Mouse (Mus musculus) gastrocnemius, postnatal 14 days (tissue): ENCODE results near the gene 2010111I01Rik. TPM values are rescaled to one million over a fixed set of nuclear protein-coding genes. Genes with fewer than 3 reads are reported as not detected.
"Not testable (repeated sequence)": the region's sequence is repeated elsewhere in the genome, so short reads cannot be mapped to it uniquely, and the experiment has no call there.

Source experiments
- DNase-seq: peaks from one replicate; pipeline ENCODE4 v3.0.0; 2021; ENCODE audit warnings: mixed read lengths
- intact Hi-C: fragments of 180-260 bp; cut with DNase I; formaldehyde crosslinking; loops from one replicate; pipeline ENCODE4 v1.15.1; 2025; ENCODE audit warnings: low total_unique reads
- long read RNA-seq, 2 experiments: library from polyadenylated mRNA; stranded (forward); transcript quantifications; one replicate each; pipeline ENCODE4 v2.0.0; 2021
- total RNA-seq, 2 experiments: library from RNA; stranded (reverse); gene quantifications; 2 replicates each; pipeline ENCODE4 v1.2.3; 2021

The 2010111I01Rik gene
- total RNA-seq: 10 to 100 TPM; 54.1 to 54.3 TPM
- long read RNA-seq, experiment 1, transcript 2010111I01Rik-224 (6 exons, 1,055 nt): major isoform, 14 of 24 reads
- long read RNA-seq, experiment 1, partial matches to known transcripts: 4 of 24 reads
- long read RNA-seq, experiment 1, other reads (novel, unspliced or antisense): 3 of 24 reads
- long read RNA-seq, experiment 2, transcript 2010111I01Rik-224 (6 exons, 1,055 nt): major isoform, 10 of 33 reads
- long read RNA-seq, experiment 2, partial matches to known transcripts: 7 of 33 reads
- long read RNA-seq, experiment 2, other reads (novel, unspliced or antisense): 6 of 33 reads

DNA sequence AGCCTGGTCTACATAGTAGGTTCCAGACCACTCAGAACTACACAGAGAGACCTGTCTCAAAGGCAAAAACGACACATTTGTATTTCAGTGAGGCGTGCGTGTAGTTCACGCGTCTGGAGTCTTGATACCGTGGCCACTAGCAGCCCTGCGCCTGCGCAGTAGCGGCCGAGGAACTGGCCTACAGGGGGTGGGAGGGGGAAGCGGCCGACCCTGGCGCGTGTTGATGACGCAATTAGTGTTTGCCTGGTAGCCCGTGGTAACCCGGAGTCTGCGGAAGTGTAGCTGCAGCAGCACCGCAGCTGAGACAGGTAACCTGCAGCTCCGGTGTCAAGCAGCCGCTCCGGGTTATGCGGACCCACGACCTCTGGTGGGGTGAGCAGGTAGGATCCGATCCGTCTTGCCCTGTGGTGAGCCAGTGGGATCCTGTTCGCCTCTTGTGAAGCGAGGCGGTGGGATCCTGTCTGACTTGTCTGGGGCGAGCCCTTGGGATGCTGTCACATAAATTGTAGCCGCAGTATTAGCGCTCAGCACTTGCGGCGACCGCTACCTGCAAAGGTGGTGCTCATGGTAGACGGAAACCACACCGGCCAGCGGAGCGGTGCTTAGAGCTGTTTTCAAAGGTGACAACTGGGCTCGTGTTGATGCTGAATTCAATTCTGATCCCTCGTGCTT, at the start of gene 2010111I01Rik:
TSS of gene 2010111I01Rik (plus strand) at position 254 of the 672 bp plus-strand sequence.
- DNase-seq: peak; percentile 98
- intact Hi-C loops: no loop called here

GRCm38 (mm10) chr13:62916675-62917074, 48.0 kb upstream of the 2010111I01Rik start:
- no peak for DNase-seq
- intact Hi-C loops: no loop called here

DNA sequence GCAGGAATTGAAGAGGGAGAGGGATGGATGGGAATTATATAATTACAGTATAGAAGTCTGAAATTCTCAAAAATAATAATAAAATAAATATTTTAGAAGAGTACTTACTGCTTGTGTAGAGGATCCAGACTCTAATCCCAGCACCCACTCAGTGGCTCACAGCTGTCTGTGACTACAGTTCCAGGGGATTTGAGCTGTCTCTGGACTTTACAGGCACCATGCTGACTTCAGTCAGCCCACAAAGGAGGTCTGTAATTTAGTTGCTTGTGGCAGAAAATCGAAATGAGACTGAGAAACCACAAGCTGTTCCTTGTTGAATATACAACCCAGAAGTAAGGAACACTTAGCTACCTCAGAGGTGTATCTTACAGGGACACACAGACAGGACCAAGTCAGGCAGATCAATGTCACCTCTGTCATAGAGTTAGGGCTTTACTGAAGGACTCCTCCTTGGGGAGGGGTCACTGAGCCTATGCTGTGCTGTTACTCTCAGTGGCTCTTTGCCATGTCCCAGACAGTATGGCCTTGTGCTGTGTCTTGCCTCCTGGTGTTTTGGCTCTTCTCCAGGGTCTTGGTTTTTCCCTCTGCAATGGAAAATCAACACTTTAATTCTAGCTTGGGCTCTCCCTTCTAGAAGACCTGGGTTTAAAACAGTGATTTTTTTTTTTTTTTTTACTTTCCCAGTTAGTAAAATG, 47.1 kb upstream of the 2010111I01Rik start:
- intact Hi-C loops: no loop called here
- DNase-seq: no peak

DNA sequence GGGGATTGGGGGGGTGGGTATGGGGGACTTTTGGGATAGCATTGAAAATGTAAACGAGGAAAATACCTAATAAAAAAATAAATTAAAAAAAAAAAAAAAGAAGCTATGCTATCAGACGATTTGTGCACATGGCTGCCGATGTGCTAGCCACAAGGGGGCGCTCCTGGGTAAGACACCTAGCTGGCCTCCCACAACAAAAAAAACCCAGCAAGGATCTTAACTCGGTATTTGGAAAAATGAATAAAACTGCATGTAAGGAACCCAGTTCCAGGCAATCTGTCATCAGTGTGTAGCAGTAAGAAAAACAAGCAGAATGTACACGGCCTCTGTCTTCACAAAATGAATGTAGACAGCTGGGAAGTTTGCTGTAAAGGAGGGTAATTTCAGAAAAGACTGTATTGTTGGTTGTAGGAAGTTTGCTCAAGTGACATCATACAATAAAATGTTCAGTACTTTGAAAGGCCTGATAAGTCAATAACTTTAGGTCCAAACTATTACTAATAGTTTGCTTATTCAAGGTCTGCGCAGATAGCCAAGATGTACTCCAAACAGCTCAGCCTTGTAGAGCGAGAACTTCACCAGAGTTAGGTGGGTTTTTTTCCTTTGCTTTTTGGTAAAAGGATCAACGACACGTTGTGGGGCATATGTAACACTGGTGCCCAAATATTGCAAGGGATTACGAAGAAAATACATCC, 44.9 kb upstream of the 2010111I01Rik start:
- peak; percentile 77 for DNase-seq
- intact Hi-C loops: loop anchor here (10.0 kb wide), 1 partner anchor 125 kb away; no protein-coding TSS in a partner anchor

GRCm38 (mm10) chr13:62922645-62923044, 42.0 kb upstream of the 2010111I01Rik start:
- intact Hi-C loops: loop anchor here (10.0 kb wide), 1 partner anchor 122 kb away; no protein-coding TSS in a partner anchor
- no peak for DNase-seq

- DNase-seq: no peak
- intact Hi-C loops: loop anchor here (10.0 kb wide), 1 partner anchor 122 kb away; no protein-coding TSS in a partner anchor
Measured at GRCm38 (mm10) chr13:62923182-62923581, 41.5 kb upstream of the 2010111I01Rik start.

DNA sequence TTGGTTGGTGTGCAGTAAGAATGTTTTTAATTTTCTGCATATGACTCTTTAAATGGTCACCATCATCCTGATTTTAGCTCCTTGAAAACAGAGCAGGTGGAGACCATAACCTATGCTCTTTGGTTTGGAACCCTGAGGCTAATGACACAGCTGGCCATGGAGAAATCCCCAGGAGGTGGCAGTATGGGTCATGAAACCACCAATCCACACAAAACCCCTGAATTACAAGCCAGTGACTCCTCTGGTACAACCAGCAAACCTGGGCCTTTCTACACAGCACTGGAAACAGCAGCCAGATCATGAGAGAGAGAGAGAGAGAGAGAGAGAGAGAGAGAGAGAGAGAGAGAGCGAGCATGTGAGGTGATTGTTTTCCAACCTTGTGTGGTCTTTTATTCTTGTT, 38.2 kb upstream of the 2010111I01Rik start:
- intact Hi-C loops: loop anchor here (10.0 kb wide), 1 partner anchor 118 kb away; no protein-coding TSS in a partner anchor
- DNase-seq: peak; percentile 42

GRCm38 (mm10) chr13:62927470-62927869, 37.2 kb upstream of the 2010111I01Rik start:
- no peak for DNase-seq
- intact Hi-C loops: loop anchor here (10.0 kb wide), 1 partner anchor 117 kb away; no protein-coding TSS in a partner anchor

DNA sequence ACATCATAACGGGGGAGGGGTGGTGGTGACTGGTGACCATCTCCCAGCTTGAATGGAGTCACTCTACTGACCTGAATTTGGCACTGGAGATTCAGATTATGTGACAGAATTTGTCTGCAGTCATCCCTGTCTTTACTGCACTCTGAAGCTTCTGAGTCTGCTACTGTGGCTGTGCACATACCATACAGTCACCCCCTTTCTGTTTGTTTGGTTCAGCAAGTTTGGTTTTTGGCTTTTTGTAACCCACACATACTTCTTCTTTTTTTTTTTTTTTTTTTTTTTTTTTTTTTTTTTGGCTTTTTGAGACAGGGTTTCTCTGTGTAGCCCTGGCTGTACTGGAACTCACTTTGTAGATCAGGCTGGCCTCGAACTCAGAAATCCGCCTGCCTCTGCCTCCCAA, 35.5 kb upstream of the 2010111I01Rik start:
- intact Hi-C loops: loop anchor here (10.0 kb wide), 1 partner anchor 116 kb away; no protein-coding TSS in a partner anchor
- not testable (repeated sequence) for DNase-seq

DNA sequence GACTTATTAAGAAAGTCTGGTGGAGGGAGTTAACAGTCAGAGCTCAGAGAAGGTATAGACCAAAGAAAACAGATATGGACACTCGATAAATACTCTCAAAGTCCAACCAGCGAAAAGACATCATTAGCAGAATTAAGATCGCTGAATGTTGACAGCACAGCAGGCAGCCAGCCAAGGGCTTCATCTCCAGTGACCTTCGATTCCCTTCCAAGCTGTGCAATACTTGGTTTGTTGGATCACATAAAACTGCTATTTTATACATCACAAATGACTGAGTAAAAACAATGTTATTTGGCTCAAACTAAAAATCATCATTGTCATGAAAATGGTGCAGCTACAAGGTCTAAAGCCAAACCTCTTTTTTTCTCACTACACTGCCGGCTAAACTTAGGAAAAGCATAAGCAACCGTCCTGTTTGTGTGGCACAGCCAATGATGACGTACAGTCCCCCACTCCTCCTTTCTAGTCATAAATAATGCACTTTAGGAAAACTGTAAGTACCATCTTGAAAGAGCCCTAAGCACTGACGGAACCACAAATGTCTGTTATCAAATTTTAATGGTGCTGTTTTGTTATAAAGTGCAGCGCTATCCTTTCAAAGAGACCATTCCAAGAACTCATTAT, 34.8 kb upstream of the 2010111I01Rik start:
- peak; percentile 13 for DNase-seq
- intact Hi-C loops: loop anchor here (10.0 kb wide), 1 partner anchor 115 kb away; no protein-coding TSS in a partner anchor

DNA sequence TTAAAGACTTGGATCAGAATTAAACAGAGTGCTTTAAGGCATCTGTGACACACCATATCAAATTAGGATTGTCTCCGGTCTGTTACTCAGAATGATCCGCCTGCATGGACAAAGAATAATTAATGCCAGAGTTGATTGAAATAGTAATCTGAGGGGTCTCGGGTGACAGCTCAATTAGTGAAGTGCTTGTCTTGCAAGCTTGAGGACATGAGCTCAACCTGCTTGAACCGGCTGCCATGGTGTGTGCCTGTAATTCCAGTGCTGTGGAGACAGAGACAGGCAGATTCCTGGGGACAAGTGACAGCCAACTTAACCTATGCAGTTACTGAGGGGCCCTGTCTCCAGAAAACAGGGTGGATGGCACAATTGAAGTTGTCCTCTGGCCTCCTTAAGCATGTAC, 32.2 kb upstream of the 2010111I01Rik start:
- intact Hi-C loops: no loop called here
- no peak for DNase-seq

DNA sequence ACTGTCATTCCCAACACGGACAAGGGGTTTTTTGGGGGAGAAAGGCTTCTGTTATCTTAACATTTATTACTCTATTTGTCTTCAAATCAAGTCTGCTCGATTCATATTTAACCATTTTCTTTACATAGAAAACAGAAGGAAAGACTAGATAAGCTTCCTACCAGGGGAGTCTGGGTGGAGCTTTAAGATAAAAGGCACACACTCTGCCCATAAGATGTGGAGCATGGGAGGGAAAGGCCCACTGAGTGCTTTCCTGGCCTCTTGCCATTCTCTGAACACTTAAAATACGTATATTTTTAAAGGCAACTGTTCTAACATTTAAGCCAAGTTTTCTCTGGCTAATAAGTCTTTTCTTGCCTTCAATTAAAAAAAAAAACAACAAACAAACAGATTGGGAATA, 25.3 kb upstream of the 2010111I01Rik start:
- DNase-seq: no peak
- intact Hi-C loops: no loop called here

DNA sequence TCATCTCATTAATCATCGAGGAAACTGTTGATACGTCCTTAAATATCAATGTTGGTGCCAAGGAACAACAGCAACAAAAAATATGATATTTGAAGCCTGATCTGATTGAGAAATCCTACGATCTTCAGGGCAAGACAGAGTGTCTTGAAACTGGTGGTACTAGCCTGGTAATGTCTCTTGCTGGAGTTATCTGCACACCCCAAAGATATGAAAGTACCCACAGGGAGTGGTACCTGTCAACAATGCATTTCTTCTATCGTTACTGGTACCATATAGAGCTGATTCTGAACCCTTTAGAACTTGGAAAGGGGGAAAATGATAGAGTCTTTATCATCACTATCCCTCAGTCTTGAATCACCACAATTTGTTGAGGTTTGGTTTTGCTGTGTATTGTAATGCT, 24.9 kb upstream of the 2010111I01Rik start:
- DNase-seq: no peak
- intact Hi-C loops: no loop called here

DNA sequence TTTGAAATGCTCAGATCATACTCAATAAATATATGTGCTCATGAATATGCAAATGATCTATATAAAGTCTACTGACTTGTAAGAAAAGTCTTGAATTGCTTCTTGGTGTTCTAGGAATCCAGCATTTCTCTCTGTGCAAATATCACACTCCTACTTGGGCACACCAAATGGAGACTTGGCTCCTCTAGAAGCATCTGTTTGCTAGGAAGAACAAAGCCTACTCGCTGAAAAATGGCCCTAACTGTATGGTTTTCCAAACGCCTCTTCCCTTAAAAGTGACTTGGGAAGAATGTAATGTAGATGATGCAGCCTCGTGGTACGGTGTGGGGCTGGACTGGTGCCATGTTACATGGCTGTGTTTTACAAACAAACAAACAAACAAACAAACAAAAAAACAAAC, 24.0 kb upstream of the 2010111I01Rik start:
- intact Hi-C loops: no loop called here
- DNase-seq: no peak

GRCm38 (mm10) chr13:62941341-62942005, 23.2 kb upstream of the 2010111I01Rik start:
- DNase-seq: no peak
- intact Hi-C loops: no loop called here

GRCm38 (mm10) chr13:62943274-62943830, 21.3 kb upstream of the 2010111I01Rik start:
- intact Hi-C loops: no loop called here
- DNase-seq: no peak

GRCm38 (mm10) chr13:62944109-62944508, 20.6 kb upstream of the 2010111I01Rik start:
- intact Hi-C loops: no loop called here
- no peak for DNase-seq

GRCm38 (mm10) chr13:62949560-62950188, 15.0 kb upstream of the 2010111I01Rik start:
- intact Hi-C loops: no loop called here
- no peak for DNase-seq
